Mouse (Mus musculus) 416B (cell line): ENCODE results near the gene Baat.
"Not testable (repeated sequence)": the region's sequence is repeated elsewhere in the genome, so short reads cannot be mapped to it uniquely, and the experiment has no call there.

Source experiments
- DNase-seq: peaks from one replicate; pipeline ENCODE4 v3.0.0; 2011; ENCODE audit warnings: low read depth

Gene Baat

DNA sequence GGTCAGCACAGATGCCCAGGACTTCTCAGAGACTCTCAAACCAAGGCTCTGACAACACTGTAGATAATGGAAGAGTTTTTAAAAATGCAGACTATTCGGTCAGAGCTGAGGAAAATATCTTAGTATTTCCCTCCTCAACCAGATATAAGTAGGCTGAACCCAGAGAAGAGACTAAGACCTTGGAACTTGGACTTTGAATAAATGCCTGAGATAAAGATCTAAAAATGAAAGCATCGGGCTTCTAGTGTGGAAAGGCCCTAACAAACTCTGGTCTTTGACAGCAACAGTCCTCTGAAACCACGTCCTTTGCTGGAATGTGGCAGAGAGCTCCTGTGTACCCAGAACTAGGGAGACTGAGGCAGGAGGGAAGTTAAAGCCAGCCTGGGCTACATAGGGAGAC lies at the start of gene Baat:
TSS of gene Baat (minus strand) at position 172 of the 400 bp plus-strand sequence.
- DNase-seq = no peak

- DNase-seq = no peak
Measured at GRCm38 (mm10) chr4:49553380-49553779, 47.0 kb upstream of the Baat start.

- DNase-seq = no peak
Measured at GRCm38 (mm10) chr4:49549383-49549782, 43.0 kb upstream of the Baat start, which contains the start of gene Aldob. TSS of gene Aldob (minus strand) at chr4:49549546.

GRCm38 (mm10) chr4:49547544-49548219 lies 41.3 kb upstream of the Baat start:
- no peak for DNase-seq

DNA sequence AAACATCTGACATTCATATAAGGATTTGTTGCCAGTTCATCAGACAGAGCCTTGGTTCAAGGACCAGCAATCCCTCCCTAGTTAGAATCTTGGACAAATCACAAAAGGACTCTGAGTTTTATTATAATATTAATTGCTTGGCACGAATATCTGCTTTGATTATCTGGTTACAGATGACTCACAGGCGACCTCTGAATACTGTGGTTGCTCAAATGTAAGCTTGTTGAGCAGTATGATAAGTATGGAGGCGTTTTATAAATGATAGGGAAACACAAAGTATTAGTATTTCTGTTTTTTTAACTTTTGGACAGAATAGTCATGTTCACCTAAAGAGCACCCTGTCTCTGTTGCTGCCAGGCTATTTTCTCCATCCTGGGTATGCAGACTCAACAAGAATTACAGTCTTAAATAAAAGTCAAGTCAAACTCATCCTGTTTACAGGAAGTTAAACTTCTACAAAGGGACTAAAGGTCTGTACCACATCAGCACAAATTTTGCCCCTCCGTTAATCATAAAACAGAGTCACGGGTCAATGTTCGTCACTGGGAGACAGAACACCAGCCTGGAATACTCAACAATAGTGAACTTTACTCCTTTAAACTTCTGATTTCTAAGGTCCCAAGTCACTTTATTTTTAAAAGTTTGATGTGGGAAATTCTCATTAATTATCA lies 40.7 kb upstream of the Baat start:
- DNase-seq = no peak

GRCm38 (mm10) chr4:49546026-49546425 lies 39.7 kb upstream of the Baat start:
- no peak for DNase-seq

GRCm38 (mm10) chr4:49540966-49541365 lies 34.6 kb upstream of the Baat start:
- no peak for DNase-seq

DNA sequence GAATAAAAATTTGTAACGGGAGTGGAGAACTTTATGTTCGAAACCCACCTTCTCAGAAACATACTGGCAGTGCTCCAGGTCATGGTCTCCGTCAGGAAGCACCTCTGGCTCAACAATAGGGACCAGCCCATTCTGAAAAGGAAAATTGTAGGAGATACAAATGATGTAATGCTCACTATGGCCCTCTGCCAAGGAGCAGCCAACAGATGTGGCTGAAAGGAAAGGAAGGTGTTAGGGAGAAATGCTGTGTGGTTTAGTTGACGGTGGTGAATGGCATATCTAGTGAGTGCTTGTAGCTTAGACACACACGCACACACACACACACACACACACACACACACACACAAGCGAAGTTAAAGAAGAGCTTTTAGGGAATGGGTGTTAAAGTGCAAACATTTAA lies 33.3 kb upstream of the Baat start:
- DNase-seq = peak; percentile 49

DNA sequence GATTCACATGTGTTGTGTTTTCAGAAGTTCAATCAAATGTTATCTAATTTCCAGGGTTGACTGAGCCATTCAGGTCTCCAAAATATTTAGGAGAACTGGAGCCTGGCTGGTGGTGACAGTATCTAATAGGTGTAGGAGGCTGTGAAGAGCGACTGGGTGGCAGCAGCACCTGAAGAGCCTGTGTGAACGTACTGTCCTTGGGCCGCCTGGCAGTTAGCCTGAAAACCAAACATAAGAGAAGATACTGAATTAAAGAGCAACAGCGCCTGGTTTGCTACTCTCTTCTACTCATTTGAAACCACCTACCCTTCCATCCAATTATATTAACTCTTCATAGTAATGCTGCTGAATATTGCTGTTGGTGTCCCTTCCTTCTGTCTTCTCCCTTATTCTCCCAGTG lies 30.3 kb upstream of the Baat start:
- no peak for DNase-seq

- DNase-seq = no peak
Measured at GRCm38 (mm10) chr4:49535675-49536294, 29.4 kb upstream of the Baat start.

DNA sequence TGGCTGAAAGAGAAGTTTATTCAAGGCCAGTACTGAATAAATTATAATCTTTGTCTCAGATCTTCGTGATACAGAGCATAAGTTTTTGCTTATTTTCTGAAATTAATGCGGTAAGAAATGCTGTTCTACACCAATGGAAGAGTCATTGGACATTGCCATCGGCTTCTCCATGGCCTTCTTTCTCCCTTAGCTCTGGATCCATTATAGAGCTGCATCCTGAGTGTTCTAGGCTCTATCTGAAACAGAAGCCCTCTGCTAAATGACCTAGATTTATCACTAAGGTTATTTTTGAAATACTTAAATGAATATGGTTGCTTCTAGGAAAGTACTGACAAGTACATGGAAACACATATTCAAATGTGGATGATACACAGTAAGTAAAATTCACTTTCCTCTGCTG lies 28.7 kb upstream of the Baat start:
- DNase-seq = no peak

DNA sequence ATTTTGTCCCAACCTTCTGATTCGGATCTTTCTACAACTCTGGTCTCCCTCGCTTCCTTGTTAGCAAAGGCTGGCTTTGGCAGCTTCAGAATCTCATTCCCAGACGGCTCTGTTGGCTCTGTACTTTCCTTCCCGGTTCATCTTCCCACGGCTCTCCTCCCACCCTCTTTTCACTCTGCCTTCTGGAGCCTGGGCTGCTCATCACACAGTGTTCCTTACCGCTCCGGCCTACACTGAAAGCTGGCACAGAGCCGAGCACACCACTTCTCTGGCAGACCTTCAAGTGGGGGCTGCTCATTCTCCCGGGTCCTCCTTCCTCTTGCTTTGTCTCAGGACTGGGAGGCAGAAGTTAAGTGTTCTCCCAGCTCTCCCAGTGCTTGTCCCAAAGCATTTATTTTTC lies 16.2 kb upstream of the Baat start:
- no peak for DNase-seq

DNA sequence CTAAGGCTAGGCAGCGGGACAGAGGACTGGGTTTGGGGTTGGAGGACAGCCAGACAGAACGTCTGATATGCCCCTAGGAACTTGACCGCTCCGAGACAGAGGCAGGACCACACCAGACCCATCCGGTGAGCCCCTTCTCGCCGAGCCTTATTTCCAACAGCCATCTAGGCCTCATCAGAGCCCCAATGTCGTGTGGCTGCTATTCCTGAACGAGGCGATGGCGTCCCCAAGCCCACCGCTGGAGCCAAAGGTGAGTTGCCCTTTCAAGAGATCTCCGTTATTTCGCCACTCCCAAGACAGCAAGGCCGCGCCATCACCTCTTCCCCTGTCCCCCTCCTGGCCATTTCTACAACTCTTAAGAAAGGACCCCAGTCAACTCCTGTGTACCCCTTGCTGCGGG lies 15.0 kb upstream of the Baat start:
- peak; percentile 60 for DNase-seq

- peak; percentile 98 for DNase-seq
Measured at GRCm38 (mm10) chr4:49520572-49521340, 14.4 kb upstream of the Baat start, which contains the start of the genes Mrpl50 and Zfp189. TSS of gene Mrpl50 (minus strand) at chr4:49521093. TSS of gene Zfp189 (plus strand) at chr4:49521176.

DNA sequence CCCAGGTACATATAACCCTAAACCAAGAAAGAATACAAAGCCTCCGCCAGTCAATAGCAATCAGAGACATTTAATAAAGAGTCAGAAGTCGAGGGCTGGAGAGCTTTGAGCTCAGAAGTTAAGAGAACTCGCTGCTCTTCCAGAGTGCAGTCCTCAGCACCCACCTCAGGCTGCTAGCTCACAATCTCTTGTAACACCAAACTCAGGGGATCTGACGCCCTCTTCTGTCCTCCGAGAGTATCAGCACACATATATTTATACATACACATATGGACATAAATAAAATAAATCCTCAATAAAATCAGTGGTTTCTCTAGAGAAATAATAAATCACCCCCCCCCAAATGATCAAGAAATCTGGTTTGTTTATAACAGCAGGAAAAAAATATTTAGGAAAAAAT lies 13.1 kb upstream of the Baat start:
- peak; percentile 66 for DNase-seq

- DNase-seq = no peak
Measured at GRCm38 (mm10) chr4:49514441-49514840, 8.1 kb upstream of the Baat start.

DNA sequence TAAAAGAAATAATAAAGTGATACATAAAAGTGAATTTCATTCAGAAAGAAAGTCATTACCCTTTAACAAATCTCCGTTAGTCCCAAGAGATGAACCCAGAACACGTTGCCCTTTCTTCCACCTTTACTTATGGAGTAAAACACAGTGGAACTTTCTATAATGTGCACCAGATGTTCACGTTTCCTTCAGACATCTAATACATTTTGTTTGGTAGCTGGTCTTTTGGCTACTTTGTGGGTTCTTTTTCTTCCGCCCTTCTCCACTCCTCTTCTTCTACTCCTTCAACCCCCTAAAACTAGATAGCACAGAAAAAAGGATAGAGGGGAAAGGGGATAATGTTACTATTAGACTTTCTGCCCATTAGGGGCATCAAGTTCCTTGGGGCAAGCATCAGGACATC lies 6.3 kb upstream of the Baat start:
- DNase-seq = no peak

DNA sequence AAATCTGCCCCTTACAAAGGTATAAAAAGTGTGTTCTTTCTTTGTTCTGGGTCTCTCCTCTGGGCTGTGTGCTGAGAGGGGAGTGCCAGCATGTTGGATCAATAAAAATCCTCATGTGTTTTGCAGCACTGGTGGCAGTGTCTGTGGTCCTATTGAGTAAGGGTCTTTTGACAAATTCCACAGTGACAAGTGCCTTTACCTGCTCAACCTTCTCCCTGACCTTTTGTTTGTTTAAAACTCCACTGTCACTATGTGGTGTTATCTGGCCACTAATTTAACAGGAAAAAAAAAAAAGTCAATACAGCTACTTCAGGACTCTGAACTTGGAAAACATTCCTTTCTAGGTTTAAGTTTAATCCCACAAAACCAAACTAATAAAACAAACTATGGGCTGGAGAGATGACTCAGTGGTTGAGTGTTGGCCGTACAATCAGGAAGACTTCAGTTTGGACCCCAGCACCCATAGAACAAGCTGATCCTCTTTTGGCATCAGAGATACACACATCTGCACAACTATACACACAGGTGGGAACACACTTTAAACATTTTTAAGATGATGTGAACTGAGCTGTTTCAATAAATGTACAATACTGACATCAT lies 4.0 kb upstream of the Baat start:
- not testable (repeated sequence) for DNase-seq

GRCm38 (mm10) chr4:49509183-49509582 lies 2.8 kb upstream of the Baat start:
- no peak for DNase-seq

DNA sequence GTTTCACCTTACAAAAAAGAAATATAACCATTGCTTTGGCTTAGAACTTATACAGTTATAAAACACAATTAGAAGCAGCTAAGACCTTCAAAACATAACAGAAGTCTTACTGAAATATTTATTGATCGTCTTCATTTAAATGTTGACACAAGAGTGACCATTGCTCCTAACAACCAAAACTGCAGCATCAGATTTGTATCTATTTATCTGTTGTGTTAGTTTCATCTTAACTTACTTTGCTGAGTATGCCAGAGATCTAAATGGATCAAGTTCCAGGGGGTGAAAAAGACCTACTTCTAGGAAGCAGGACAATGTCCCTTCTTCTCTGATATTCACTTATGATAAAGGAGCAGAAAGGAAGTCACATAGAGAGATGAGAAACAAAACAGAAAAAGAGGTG lies 2.8 kb downstream of the Baat start:
- no peak for DNase-seq

GRCm38 (mm10) chr4:49485934-49486650 lies 20.3 kb downstream of the Baat start:
- DNase-seq = not testable (repeated sequence)
